Mouse (Mus musculus): ENCODE results near the gene Pacsin2. TPM values are rescaled to one million over a fixed set of nuclear protein-coding genes. Genes with fewer than 3 reads are reported as not detected.

Pacsin2 gene
- polyA plus RNA-seq, 1 experiment: 47.6 TPM

DNA sequence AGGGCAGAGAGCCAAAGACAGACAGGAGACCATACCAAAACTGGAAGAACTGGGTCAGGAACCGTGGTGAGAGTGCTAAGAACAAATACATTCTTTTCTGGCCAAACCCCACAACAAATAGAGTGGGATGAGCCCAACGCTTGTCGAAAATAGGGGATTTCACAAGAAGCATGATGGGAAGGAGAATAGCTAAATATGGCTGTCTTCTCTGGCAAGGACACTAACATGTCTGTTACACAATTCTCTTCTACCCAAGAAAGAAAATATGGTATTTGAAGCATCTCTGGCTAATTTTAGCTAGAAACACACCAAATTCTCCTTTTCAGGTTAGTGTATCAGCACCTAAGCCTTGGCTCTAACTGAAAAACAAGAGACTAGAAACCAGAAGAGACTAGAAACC lies 104.3 kb downstream of the Pacsin2 start:
- no peak overlapping the region for H3K27ac ChIP-seq (ENCODE audit: control insufficient read depth, insufficient read depth, low read depth, low read length, poor library complexity)
- H3K4me1 ChIP-seq (ENCODE audit: control insufficient read depth, insufficient read depth, low read length): no peaks in the 10 kb centered on the region
- TF ChIP-seq CTCF (IDR thresholded peaks at IDR 0.05; ENCODE audit: control insufficient read depth, insufficient read depth, low read length) (no peak), POLR2A (IDR thresholded peaks at IDR 0.05; ENCODE audit: borderline replicate concordance, control insufficient read depth, low read depth, low read length) (no peak)
- no peak overlapping the region for H3K4me3 ChIP-seq (replicated peaks; ENCODE audit: control insufficient read depth, low read depth, low read length)
- 76% methylated on average over 3 of the region's 3 CpGs for WGBS

DNA sequence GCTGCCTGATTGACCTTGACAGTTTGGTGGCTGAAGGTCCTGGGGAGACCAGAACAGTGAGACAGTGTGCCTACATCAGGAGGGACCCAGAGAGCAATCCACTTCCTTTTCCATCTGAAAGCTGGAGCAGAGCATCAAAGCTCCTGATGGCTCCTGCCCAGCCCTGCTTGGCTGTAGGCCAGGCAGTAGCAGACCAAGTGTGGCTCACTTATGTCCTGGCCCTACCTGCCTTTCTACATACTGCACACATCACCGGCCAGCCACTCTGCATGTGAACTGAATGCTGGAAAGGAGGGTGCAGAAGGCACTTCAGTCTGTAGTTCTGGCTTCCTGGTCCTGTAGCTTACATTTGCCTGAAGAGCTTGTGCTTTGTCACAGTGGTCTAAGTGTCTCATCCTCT lies 105.9 kb downstream of the Pacsin2 start:
- no peak for TF ChIP-seq CTCF (IDR thresholded peaks at IDR 0.05; ENCODE audit: control insufficient read depth, insufficient read depth, low read length)
- no peak for TF ChIP-seq POLR2A (IDR thresholded peaks at IDR 0.05; ENCODE audit: borderline replicate concordance, control insufficient read depth, low read depth, low read length)
- Histone ChIP-seq H3K4me1 (ENCODE audit: control insufficient read depth, insufficient read depth, low read length) (no peaks in the 10 kb centered on the region), H3K27ac (ENCODE audit: control insufficient read depth, insufficient read depth, low read depth, low read length, poor library complexity) (no peak overlapping the region), H3K4me3 (replicated peaks; ENCODE audit: control insufficient read depth, low read depth, low read length) (no peak overlapping the region)
- WGBS: 100% methylated on average over 1 of the region's 1 CpGs

DNA sequence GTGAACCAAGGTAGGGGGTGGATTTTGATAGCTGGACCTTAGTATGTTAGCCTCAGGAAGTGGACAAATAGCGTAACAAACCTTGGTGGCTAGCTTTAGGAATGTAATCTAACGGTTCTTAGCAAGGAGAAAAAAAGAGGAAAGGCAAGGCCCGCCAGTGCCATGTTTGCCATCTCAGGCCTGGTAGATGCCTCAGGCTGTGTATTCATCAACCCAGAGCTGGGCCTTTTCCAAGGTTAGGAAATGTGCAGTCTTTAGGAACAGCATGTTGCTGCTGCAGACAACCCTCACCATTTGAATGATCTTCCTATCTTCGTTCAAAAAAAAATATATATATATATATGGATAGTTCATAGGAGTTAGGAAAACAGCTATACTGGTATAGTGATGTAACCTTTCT lies 112.9 kb downstream of the Pacsin2 start:
- TF ChIP-seq CTCF (IDR thresholded peaks at IDR 0.05; ENCODE audit: control insufficient read depth, insufficient read depth, low read length) (no peak), POLR2A (IDR thresholded peaks at IDR 0.05; ENCODE audit: borderline replicate concordance, control insufficient read depth, low read depth, low read length) (no peak)

DNA sequence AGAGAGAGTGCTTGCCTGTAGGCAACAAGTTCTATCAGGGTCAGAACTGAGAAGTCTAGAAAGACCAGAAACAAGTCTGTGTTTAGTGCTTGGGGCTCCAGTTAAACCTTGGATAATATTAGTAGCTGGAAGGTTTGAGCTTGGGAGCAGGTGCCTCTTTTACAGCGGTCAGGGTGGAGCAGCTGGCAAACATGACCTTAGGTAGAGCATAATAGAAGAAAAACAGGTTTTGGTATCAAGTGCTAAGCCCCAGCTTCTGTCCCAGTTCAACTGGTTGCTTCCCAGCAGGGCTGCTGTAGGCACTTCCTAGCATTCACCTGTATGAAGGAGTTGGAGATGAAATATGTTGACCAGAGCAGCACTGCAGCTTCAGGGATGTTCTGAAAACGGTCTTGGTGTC lies 113.5 kb downstream of the Pacsin2 start:
- WGBS: 91% methylated on average over 2 of the region's 2 CpGs
- no peaks in the 10 kb centered on the region; the same call in 1 of the 2 replicates for H3K4me1 ChIP-seq (ENCODE audit: control insufficient read depth, insufficient read depth, low read length)
- H3K27ac ChIP-seq (ENCODE audit: control insufficient read depth, insufficient read depth, low read depth, low read length, poor library complexity): no peak overlapping the region
- no peak overlapping the region for H3K4me3 ChIP-seq (replicated peaks; ENCODE audit: control insufficient read depth, low read depth, low read length)
- no peak for TF ChIP-seq CTCF (IDR thresholded peaks at IDR 0.05; ENCODE audit: control insufficient read depth, insufficient read depth, low read length)
- TF ChIP-seq POLR2A (IDR thresholded peaks at IDR 0.05; ENCODE audit: borderline replicate concordance, control insufficient read depth, low read depth, low read length): no peak

More for the DNA sequence above, 112.9 kb downstream of the Pacsin2 start:
- WGBS: 80% methylated on average over 4 of the region's 4 CpGs
- no peaks in the 10 kb centered on the region; the same call in 1 of the 2 replicates for H3K4me1 ChIP-seq (ENCODE audit: control insufficient read depth, insufficient read depth, low read length)
- no peak overlapping the region for H3K27ac ChIP-seq (ENCODE audit: control insufficient read depth, insufficient read depth, low read depth, low read length, poor library complexity)
- no peak overlapping the region for H3K4me3 ChIP-seq (replicated peaks; ENCODE audit: control insufficient read depth, low read depth, low read length)

DNA sequence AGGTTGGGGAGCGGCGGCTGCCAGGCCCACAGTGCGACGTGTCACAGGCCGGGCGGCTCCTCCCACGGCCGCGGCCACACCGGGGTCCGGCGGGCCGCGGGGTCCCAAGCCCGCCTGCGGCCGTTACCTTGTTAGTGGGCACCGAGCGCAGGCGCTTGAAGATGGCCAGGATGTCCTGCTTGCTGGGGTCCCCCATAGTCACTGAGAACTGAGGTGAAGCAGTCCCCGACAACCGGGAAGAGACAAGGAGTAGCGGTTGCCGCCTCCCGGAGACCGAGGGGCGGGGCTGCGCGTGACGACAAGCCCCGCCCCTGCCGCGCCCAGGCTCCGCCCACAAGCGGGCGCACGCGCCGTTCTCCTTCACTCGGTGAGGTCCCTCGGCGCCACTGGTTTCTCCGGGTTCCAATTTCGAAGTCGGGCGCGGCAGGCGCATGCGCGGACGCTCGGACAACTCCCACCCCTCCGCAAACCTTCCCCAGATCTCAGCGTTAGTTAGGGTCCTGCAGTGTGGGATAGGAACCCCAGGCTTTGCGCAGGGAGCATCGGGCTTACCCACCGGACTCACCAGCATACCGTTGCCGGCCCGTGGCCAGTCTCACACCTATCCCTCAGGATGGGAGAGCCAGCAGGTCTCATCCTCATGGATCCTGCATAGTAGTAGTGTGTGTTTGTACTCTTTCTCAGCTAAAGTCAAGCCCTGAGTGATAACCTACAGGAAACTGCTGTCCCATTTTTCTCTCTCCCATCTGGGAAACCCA lies 114.3 kb downstream of the Pacsin2 start, which contains the start of gene Arfgap3:
Arfgap3 (minus strand) TSS at position 294 of the 758 bp plus-strand sequence.
- under 1% methylated on average over 60 of the region's 60 CpGs for WGBS
- Histone ChIP-seq H3K4me3 (replicated peaks; ENCODE audit: control insufficient read depth, low read depth, low read length) (peak within 1 kb of the TSS; percentile 93), H3K4me1 (ENCODE audit: control insufficient read depth, insufficient read depth, low read length) (no peaks in the 10 kb centered on the region; the same call in 1 of the 2 replicates), H3K27ac (ENCODE audit: control insufficient read depth, insufficient read depth, low read depth, low read length, poor library complexity) (peak within 1 kb of the TSS; percentile 52; the same call in 1 of the 2 replicates)
- TF ChIP-seq POLR2A (IDR thresholded peaks at IDR 0.05; ENCODE audit: borderline replicate concordance, control insufficient read depth, low read depth, low read length): peak; percentile 50; the same call in 1 of the 2 replicates
- TF ChIP-seq CTCF (IDR thresholded peaks at IDR 0.05; ENCODE audit: control insufficient read depth, insufficient read depth, low read length): no peak

DNA sequence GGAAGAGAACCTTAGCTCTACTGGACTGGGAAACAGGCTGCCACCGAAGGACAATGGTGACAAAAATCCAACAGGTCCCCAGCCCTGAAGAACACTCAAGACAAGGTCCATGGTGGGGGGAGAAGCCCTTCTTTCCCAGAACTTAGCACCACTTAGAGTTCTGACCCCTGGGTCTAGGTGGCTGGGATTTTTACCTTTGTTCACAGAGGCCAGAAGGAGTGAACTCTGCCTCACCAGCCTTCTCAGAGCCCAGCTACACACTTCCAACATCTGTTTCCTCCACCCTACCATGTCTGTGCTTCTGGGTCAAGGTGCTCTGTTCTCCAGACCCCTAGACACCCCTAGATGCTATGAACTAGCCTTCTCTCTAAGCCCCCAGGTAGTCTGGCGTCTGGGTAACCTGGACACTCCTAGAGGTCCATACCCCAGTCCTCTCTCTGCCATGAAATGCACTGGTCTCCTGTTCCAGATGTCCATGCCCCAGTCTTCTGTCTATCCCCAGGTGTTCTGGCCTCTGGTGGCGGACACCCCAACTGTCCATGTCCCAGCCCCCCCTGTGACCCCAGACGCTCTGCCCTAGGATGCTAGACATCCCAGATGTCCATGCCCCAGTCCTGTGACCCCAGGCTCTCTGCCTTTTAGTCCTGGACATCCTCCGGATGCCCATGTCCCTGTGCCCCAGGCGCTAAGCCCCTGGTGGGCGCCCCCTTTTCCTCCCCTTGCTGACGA lies 115.0 kb downstream of the Pacsin2 start:
- Histone ChIP-seq H3K4me3 (replicated peaks; ENCODE audit: control insufficient read depth, low read depth, low read length) (peak overlapping the region; percentile 78), H3K27ac (ENCODE audit: control insufficient read depth, insufficient read depth, low read depth, low read length, poor library complexity) (peak overlapping the region; percentile 24; the same call in 1 of the 2 replicates), H3K4me1 (ENCODE audit: control insufficient read depth, insufficient read depth, low read length) (peaks cover 2% of the 10 kb centered on the region)
- no peak for TF ChIP-seq CTCF (IDR thresholded peaks at IDR 0.05; ENCODE audit: control insufficient read depth, insufficient read depth, low read length)
- TF ChIP-seq POLR2A (IDR thresholded peaks at IDR 0.05; ENCODE audit: borderline replicate concordance, control insufficient read depth, low read depth, low read length): no peak
- WGBS: 12% methylated on average over 8 of the region's 8 CpGs

DNA sequence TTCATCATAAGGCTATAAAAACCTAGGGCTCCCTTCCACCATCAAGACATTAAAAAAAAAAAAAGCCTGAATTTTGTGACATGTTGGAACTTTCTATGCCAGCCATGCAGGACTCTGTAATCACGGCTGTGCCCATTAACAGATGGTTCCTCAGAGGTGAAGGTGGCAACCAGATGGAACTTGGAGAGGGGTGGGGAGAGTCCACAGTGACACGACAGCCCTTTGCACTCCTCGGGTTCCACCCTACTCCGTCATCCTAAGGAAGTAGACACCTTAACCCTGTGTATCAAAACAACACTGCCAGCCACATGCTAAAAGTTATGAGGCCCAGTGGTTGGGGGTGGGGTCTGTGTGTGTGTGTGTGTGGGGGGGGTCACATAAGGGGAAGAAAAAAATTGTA lies 115.7 kb downstream of the Pacsin2 start:
- H3K4me1 ChIP-seq (ENCODE audit: control insufficient read depth, insufficient read depth, low read length): peaks cover 2% of the 10 kb centered on the region
- H3K4me3 ChIP-seq (replicated peaks; ENCODE audit: control insufficient read depth, low read depth, low read length): peak overlapping the region; percentile 18
- TF ChIP-seq POLR2A (IDR thresholded peaks at IDR 0.05; ENCODE audit: borderline replicate concordance, control insufficient read depth, low read depth, low read length) (no peak), CTCF (IDR thresholded peaks at IDR 0.05; ENCODE audit: control insufficient read depth, insufficient read depth, low read length) (no peak)

DNA sequence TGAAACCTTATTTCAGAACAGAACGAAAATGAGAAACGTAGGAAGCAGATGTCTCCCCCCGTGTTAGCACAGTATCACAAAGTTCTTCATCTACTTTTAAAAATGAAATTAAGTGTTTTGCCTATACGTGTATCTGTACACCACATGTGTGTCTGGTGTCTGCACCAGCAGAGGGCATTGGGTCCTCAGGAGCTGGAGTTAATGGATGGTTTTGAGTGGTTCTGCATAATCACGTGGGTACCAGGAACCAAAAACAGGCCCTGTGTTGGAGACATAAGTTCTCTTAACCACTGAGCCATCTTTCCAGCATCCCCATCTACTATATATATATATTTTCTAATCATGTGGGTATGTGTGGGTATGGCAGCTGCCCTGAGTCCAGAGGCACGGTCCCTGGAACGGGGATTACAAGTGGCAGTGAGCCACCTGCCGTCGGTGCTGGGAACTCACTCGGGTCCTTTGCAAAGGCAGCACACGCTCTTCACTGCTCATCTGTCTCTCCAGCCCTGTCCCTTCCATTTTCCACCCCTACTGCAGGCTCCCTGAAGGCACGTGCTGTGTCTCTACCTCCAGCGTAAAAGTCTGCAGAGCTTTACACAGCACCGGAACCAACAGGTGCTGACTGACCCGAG lies 118.4 kb downstream of the Pacsin2 start:
- Histone ChIP-seq H3K27ac (ENCODE audit: control insufficient read depth, insufficient read depth, low read depth, low read length, poor library complexity) (no peak overlapping the region), H3K4me1 (ENCODE audit: control insufficient read depth, insufficient read depth, low read length) (peaks cover 2% of the 10 kb centered on the region), H3K4me3 (replicated peaks; ENCODE audit: control insufficient read depth, low read depth, low read length) (no peak overlapping the region)
- TF ChIP-seq POLR2A (IDR thresholded peaks at IDR 0.05; ENCODE audit: borderline replicate concordance, control insufficient read depth, low read depth, low read length) (no peak), CTCF (IDR thresholded peaks at IDR 0.05; ENCODE audit: control insufficient read depth, insufficient read depth, low read length) (no peak)
- 92% methylated on average over 15 of the region's 15 CpGs for WGBS

More for the DNA sequence above, 115.7 kb downstream of the Pacsin2 start:
- H3K27ac ChIP-seq (ENCODE audit: control insufficient read depth, insufficient read depth, low read depth, low read length, poor library complexity): no peak overlapping the region
- WGBS: 50% methylated on average over 4 of the region's 4 CpGs

Data from bone marrow, adult 2 months (tissue).